Mouse (Mus musculus) embryonic fibroblast, embryonic 13.5 days (primary cell): ENCODE data around the gene Vac14.

Experiments used
- CTCF ChIP-seq: IDR thresholded peaks from 2 replicates; pipeline ENCODE4 v1.5.1; 2011; ENCODE audit warnings: mild to moderate bottlenecking, control low read depth, low read length, moderate library complexity, borderline replicate concordance; ENCODE audit not compliant: insufficient read depth
- POLR2A ChIP-seq: IDR thresholded peaks from 2 replicates; pipeline ENCODE4 v1.6.1; 2011; ENCODE audit warnings: low read depth, mild to moderate bottlenecking, control low read depth, low read length, moderate library complexity

DNA sequence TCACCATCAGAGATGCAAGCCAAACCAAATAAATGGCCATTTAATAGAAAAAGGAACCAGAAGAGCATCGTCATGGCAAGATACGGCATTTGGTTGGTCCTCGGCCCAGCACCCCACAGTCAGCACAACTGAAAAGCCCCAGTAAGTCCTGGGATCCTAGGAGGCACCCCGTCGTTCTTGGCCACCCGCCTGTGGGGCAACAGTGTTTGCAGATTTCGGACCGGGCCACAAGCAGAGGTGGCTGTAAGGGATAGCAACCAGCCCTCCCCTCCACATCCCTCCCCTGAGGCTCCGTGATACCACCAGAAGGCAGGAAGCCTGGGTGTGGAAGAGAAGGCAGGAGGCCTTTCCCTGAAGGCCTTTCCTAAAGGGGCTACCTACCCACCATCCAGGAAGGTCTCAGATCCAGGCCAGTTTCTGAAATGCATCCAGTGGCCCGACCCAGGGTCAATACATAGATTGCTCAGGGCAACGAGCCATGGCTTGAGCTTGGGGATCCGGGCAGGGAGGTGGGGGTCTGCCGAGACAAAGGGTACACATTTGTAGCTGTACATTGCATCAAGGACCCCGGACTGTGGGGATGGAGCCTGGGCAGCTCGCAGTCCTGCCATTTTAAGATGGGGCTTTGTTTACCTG, 123.5 kb downstream of the Vac14 start:
- no peak for TF ChIP-seq CTCF
- TF ChIP-seq POLR2A: no peak
